Mouse (Mus musculus) liver, embryonic 14.5 days (tissue): ENCODE results near the gene Rab42. TPM values are rescaled to one million over a fixed set of nuclear protein-coding genes. Genes with fewer than 3 reads are reported as not detected.

ENCODE experiments used
- ATAC-seq: fragments of 200-750 bp; cut with Nextera tagmentation; 2 replicates; pipeline ENCODE4 v1.8.0; 2017; ENCODE audit warnings: moderate number of reproducible peaks, mild to moderate bottlenecking, moderate library complexity; ENCODE audit not compliant: insufficient read depth
- DNase-seq, 3 experiments: peaks; one replicate each; pipeline ENCODE4 v3.0.0-alpha.2; 2012 to 2013; ENCODE audit warnings: low read depth in 3 of 3, low spot score in 3 of 3
- H3K27ac ChIP-seq: fragments of 300-500 bp; sonication (generic); 2 replicates; pipeline ENCODE4 v1.5.1; 2014; ENCODE audit warnings: moderate library complexity, mild to moderate bottlenecking, control low read depth, inconsistent platforms
- H3K27me3 ChIP-seq: fragments of 300-500 bp; sonication (generic); 2 replicates; pipeline ENCODE4 v1.6.1; 2014; ENCODE audit warnings: mild to moderate bottlenecking, low read length, moderate library complexity; ENCODE audit not compliant: control insufficient read depth, insufficient read depth
- H3K36me3 ChIP-seq: fragments of 300-500 bp; sonication (generic); replicated peaks from 2 replicates; pipeline ENCODE4 v1.6.1; 2014; ENCODE audit warnings: low read depth; ENCODE audit not compliant: control insufficient read depth, insufficient read depth
- H3K4me1 ChIP-seq, 2 experiments: fragments of 200-500 bp in 1 of 2; fragments of 300-500 bp in 1 of 2; sonication (generic) in 1 of 2; replicated peaks; 2 replicates each; pipeline ENCODE4 v1.6.1; 2012 to 2014; ENCODE audit warnings: antibody characterized with exemption in 1 of 2, inconsistent platforms in 1 of 2, low read length in 1 of 2; ENCODE audit not compliant: control insufficient read depth in 2 of 2, insufficient read depth in 2 of 2
- H3K4me2 ChIP-seq: fragments of 300-500 bp; sonication (generic); 2 replicates; pipeline ENCODE4 v1.6.1; 2014; ENCODE audit warnings: low read depth, mild to moderate bottlenecking, control low read depth, moderate library complexity
- H3K4me3 ChIP-seq, 2 experiments: fragments of 200-500 bp in 1 of 2; fragments of 300-500 bp in 1 of 2; sonication (generic) in 1 of 2; 2 replicates each; pipeline ENCODE4 v1.5.1; 2012 to 2014; ENCODE audit warnings: low read depth in 2 of 2, low read length in 2 of 2, mild to moderate bottlenecking in 2 of 2, control low read depth in 1 of 2, inconsistent platforms in 1 of 2, moderate library complexity in 1 of 2; ENCODE audit not compliant: insufficient read depth in 1 of 2
- H3K9ac ChIP-seq: fragments of 300-500 bp; sonication (generic); replicated peaks from 2 replicates; pipeline ENCODE4 v1.6.1; 2014; ENCODE audit warnings: mild to moderate bottlenecking, control low read depth, moderate library complexity
- H3K9me3 ChIP-seq: fragments of 300-500 bp; sonication (generic); 2 replicates; pipeline ENCODE4 v1.6.1; 2016; ENCODE audit warnings: low read length, mixed read lengths; ENCODE audit not compliant: control insufficient read depth
- CTCF ChIP-seq: IDR thresholded peaks from 2 replicates; pipeline ENCODE4 v1.5.1; 2016; ENCODE audit warnings: antibody characterized with exemption, low read depth, control low read depth
- EP300 ChIP-seq: IDR thresholded peaks from 2 replicates; pipeline ENCODE4 v1.6.1; 2016; ENCODE audit warnings: antibody characterized with exemption, low read depth
- whole genome bisulfite sequencing: fragments of 180-500 bp; shearing (Covaris S2); extraction: QIAGEN DNeasy Blood & Tissue Kit; methylation state at CpG from one replicate; pipeline ENCODE4 v1.1.7; 2014; ENCODE audit not compliant: insufficient replicate concordance; 5-methylcytosine and 5-hydroxymethylcytosine counted together
- polyA plus RNA-seq, 2 experiments: library from polyadenylated mRNA; depleted of rRNA in 1 of 2; stranded (reverse) in 1 of 2; unstranded in 1 of 2; fragments of >200 nt; fragmentation: Nextera tagmentation in 1 of 2; extraction: Ambion mirVana in 1 of 2; gene quantifications; 2 replicates each; pipeline versions ENCODE4 v1.2.1 to v1.2.3; 2012 to 2014

Gene Rab42
- polyA plus RNA-seq, 2 experiments, result 0.27 to 0.33 TPM

GRCm38 (mm10) chr4:132329835-132330354 is 26.7 kb upstream of the Rab42 start:
- ATAC-seq (peak; percentile 17; the same call in 1 of the 2 replicates), DNase-seq (no peak)
- Histone ChIP-seq H3K9ac (peak overlapping the region; percentile 68), H3K4me2 (peak overlapping the region; percentile 87), H3K4me1 (peaks cover 9 to 12% of the 10 kb centered on the region in 2 experiments), H3K4me3 (peak overlapping the region; percentile 58 to 70), H3K9me3 (no peaks in the 10 kb centered on the region), H3K27me3 (no peaks in the 10 kb centered on the region), H3K36me3 (peaks cover 32% of the 10 kb centered on the region), H3K27ac (peak overlapping the region; percentile 12; the same call in 1 of the 2 replicates)
- 18% methylated on average over 10 of the region's 10 CpGs for WGBS
- no peak for TF ChIP-seq EP300
- TF ChIP-seq CTCF, result no peak

DNA sequence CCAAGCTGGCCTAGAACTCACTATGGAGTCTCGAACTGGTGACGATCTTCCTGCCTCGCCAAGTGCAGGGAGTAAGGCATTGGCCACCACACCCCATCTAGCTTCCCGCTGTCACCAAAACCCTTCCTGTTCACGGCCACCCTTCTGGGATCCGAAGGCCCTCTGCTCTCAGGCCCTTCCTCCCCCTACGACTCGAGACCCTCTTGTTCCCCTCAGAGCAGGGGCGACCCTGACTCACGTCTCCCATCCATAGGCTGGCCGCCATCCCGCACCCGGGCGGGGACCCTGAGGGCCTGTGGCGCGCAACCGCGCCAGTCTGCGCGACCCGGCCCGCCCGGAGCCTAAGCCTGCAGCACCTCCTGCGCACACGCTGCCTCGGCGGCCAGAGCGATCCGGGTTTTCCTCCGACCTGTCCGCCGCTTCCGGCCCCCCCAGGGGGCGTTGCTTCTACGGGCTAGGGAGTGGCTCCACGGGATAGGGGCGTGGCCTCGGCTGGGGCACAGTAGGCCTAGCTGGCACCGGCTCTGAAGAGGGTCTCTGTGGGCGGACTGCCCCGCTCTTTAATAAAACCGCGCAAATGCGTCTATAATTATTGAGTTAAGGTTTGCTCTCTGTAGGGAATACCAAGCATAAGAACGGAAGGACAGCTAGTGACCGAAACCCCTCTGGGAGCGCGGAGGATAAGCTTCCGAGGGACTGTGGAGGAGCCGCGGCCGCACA is 26.1 kb upstream of the Rab42 start, which contains the start of gene Trnau1ap:
TSS of gene Trnau1ap (minus strand) at position 424 of the 720 bp plus-strand sequence.
- Histone ChIP-seq H3K4me1 (peaks cover 9 to 12% of the 10 kb centered on the region in 2 experiments), H3K4me3 (peak within 1 kb of the TSS; percentile 58 to 70), H3K4me2 (peak within 1 kb of the TSS; percentile 87), H3K9me3 (no peaks in the 10 kb centered on the region), H3K27me3 (no peaks in the 10 kb centered on the region), H3K27ac (peak within 1 kb of the TSS; percentile 73), H3K36me3 (peaks cover 27% of the 10 kb centered on the region), H3K9ac (peak within 1 kb of the TSS; percentile 83)
- ATAC-seq (peak; percentile 94), DNase-seq (peak; percentile 85 to 89 (median 86))
- WGBS, result 1% methylated on average over 52 of the region's 52 CpGs
- TF ChIP-seq EP300 (no peak; the same call in 1 of the 2 replicates), CTCF (peak; percentile 47)

- DNase-seq (no peak), ATAC-seq (no peak)
- no peak for TF ChIP-seq CTCF
- TF ChIP-seq EP300, result no peak
Observed at GRCm38 (mm10) chr4:132328391-132328982, 25.3 kb upstream of the Rab42 start.

DNA sequence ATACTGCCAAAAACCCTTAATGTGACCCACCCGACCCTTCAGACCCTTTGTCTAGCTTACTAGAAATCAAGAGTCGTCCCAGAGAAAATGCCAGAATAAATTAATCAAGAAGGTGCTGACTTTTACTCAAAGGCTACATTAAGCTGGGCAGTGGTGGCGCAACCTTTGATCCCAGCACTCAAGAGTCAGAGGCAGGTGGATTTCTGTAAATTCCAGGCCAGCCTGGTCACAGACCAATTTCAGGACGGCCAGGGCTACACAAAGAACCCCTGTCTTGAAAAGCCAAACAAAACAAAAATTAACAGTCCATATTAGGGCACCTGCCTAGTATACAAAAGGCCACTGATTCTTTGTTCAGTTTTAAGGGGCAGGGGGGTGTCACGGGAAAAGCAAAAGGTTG is 23.3 kb upstream of the Rab42 start:
- WGBS, result 75% methylated on average over 5 of the region's 5 CpGs
- Histone ChIP-seq H3K9me3 (no peaks in the 10 kb centered on the region), H3K4me2 (no peak overlapping the region), H3K27me3 (no peaks in the 10 kb centered on the region), H3K27ac (no peak overlapping the region), H3K4me3 (no peak overlapping the region), H3K36me3 (peaks cover 2% of the 10 kb centered on the region), H3K4me1 (peaks cover 9 to 12% of the 10 kb centered on the region in 2 experiments), H3K9ac (no peak overlapping the region)
- TF ChIP-seq CTCF, result no peak
- no peak for TF ChIP-seq EP300
- DNase-seq (no peak), ATAC-seq (no peak)

More at GRCm38 (mm10) chr4:132328391-132328982, 25.3 kb upstream of the Rab42 start:
- Histone ChIP-seq H3K9ac (peak overlapping the region; percentile 83), H3K27ac (peak overlapping the region; percentile 73), H3K9me3 (no peaks in the 10 kb centered on the region), H3K4me3 (peak overlapping the region; percentile 58 to 70), H3K27me3 (no peaks in the 10 kb centered on the region), H3K4me1 (peaks cover 9 to 12% of the 10 kb centered on the region in 2 experiments), H3K36me3 (peaks cover 19% of the 10 kb centered on the region), H3K4me2 (peak overlapping the region; percentile 87)
- 49% methylated on average over 14 of the region's 14 CpGs for WGBS

DNA sequence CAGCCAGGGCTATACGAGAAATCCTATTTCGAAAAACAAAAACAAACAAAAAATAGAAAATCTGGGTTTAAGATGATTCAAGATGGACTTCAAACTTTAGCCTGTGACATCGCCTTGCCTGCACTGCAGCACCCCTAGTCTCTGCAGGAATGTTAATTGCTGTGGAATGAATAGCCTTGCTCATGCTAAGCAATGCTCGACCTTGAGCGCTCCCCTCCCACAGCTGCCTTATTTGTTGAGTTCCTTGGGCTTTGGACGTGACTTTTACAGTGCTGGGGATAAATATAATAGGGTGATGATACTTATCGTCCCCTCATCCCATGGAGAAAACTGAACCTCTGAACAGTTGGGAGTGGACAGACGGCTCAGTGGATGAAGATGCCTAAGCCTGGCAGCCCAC is 12.5 kb upstream of the Rab42 start:
- no peak for TF ChIP-seq CTCF
- TF ChIP-seq EP300, result no peak
- WGBS, result 80% methylated on average over 8 of the region's 8 CpGs
- Histone ChIP-seq H3K4me3 (no peak overlapping the region), H3K27ac (no peak overlapping the region), H3K4me1 (no peaks in the 10 kb centered on the region), H3K4me2 (no peak overlapping the region), H3K9me3 (no peaks in the 10 kb centered on the region), H3K27me3 (no peaks in the 10 kb centered on the region), H3K9ac (no peak overlapping the region), H3K36me3 (peaks cover 5% of the 10 kb centered on the region)
- DNase-seq, result no peak
- no peak for ATAC-seq
